Mouse (Mus musculus) naive thymus-derived CD4-positive, alpha-beta T cell, adult 2 months (primary cell): ENCODE measurements around the gene Ckmt1.
"Not testable (repeated sequence)": the region's sequence is repeated elsewhere in the genome, so short reads cannot be mapped to it uniquely, and the experiment has no call there.

Experiments
- DNase-seq: peaks from one replicate; pipeline ENCODE4 v3.0.0-alpha.2; 2011; ENCODE audit warnings: low read depth

Ckmt1 gene

DNA sequence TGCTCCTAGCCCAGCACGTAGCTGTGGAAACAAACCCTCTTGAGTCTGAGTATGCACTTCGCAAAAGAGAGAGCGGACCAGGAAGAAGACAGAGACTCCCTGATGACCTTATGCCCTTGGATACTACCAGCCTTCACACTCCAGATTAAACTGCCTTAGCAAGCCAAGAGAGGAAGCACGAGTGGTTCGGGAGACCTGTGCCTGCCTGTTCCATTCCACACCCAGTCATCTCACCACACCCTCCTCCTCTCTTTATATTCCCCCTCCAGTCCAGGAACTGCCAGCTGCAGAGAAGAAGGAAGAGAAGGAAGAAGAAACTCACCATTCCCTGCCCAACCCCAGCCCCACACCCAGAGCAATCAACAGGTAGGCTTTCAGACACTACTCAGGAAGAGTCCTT, at the start of gene Ckmt1:
Ckmt1 (plus strand) TSS at position 221 of the 400 bp plus-strand sequence.
- no peak for DNase-seq

DNA sequence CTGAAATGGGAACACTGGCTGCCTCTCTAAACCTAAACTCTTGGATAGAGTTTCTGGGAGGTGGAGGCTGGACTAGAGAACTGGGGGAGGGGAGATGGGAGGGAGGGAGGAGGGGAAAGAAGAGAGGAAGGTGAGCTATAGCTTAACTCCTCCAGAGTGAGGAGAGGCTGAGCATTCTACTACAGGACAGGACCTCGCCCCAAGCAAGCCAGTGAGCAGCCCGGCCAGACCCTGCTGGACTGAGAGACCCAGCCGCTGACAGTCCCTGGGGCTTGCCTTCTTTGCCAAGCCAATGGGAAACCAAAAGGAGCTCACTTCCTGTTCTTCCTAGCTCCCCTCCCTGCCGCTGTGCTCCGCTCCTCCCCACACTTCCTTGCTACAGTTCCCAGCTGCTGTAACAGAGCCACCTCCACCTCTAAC, 48.5 kb upstream of the Ckmt1 start:
- DNase-seq: no peak

DNA sequence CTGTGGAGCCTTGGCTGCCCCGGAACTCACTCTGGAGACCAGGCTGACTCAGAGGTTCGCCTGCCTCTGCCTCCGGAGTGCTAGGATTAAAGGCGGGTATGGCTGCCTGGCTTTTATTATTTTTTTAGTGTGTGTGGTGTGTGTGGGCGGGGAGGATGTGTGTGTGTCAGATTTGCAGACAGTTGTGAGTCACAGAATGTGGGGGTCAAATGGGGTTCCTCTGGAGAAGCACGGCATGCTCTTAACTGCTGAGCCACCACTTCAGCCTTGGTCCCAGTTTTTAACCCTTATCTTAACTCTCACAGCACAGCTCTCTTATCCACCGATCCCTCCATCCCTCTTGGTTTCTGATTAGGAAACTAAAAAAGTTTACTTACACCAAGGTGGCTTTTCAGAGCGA, 41.2 kb upstream of the Ckmt1 start:
- no peak for DNase-seq

DNA sequence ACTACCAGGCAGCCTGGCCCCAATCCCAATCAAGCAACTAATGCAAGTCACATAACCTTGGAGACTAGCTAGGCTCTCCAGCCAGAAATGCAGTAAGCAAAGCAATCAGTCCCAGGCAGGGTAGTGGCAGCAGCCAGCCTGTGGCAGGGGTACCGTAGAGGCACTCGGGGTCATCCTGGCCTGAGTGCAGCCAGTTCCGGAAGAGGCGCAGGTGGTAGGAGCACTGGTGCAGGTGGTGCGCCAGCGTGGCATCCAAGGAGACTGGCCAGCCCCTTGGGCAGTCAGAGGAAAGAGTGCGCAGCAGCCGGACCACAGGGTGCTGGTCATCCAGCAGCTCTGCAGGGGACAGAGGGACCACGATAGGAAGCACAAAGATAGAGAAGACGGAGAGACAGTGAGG, 34.5 kb upstream of the Ckmt1 start:
- DNase-seq: no peak

DNA sequence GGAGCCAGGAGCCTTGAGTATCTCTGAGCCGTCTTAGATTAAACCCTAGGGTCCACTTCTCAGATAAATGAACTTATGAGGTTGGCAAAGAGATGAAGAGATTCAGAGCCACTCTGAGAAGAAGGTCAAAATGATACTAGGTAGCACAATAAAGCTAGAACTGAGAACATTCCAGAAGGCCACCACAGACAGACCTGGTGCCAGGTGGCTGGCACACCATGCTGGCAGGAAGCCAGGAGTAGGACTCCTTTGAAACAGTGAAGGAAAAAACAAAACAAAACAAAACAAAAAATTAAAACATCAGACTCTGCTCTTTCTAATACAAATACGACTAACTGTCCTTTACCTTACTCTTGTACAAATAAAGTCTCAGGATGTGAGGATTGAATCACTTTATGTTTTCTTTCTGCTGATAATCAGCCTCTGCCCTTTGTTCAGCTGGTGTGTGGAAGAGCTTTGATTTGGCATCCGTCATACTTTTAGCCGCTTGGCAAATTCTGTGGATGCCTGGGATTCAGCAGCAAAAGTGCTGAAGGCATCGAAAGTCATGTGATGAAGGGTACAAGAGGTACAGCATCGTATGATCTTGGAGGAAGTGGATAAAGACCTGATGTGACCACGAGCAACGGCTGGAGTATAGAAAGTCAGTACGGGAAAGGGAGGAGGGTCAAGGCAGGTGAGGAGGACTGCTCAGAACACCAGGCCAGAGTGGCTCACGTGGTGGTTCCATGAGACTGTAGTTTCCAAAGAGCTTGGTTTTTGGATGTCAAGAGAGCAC, 33.6 kb upstream of the Ckmt1 start:
- no peak for DNase-seq

DNA sequence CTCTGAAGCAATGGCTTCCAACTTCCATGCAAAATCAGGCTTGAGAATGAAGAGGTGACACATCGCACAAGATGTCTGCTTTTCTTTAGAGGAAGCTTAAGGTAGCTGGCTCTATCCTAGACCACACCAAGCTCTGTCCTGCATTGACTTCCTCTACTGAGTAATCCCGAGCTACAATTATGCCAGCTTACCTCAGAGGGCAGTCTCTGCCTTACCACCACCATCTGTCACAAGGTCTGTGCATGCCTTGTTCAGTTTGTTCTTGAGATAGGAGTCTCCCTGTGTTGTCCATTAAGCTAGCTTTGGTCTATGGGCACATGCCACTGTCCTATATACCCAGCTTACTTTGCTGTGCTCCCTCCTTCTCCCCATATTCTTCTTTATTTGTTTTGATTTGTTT, 28.0 kb upstream of the Ckmt1 start:
- no peak for DNase-seq

DNA sequence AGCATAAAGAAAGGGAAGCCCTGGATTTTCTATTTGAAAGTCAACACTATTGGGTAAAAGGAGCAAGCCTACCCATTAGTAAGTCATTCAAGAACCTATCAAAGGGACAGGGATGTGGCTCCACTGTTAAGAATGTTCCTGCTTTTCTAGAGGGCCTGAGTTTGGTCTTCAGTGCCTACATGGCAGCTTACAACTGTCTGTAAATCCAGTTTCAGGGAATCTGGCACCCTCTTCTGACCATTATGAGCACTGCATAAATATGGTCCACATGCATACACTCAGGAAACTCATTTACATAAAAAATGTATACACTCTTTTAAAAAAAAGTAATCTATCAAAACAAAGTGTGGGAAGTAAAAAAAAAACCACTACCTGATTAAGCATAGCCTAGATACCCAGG, 18.5 kb upstream of the Ckmt1 start:
- peak; percentile 18 for DNase-seq

DNA sequence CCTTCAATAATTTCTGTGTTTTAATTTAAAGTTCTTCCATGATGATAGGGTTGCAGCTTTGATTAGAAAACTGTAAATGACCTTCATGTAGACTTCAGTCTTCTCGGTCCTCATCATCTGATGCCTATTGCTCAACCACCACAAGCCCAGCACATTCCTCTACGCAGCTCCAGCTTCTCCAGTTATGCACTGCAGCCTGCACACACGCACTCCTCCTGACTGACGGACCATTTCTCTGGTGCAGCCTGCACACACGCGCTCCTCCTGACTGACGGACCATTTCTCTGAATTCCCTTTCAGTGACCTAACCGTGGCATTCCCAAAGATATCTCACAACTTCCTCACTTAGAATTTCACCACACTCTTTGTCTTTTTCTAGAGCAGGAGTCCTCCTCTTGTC, 4.4 kb upstream of the Ckmt1 start:
- DNase-seq: no peak

DNA sequence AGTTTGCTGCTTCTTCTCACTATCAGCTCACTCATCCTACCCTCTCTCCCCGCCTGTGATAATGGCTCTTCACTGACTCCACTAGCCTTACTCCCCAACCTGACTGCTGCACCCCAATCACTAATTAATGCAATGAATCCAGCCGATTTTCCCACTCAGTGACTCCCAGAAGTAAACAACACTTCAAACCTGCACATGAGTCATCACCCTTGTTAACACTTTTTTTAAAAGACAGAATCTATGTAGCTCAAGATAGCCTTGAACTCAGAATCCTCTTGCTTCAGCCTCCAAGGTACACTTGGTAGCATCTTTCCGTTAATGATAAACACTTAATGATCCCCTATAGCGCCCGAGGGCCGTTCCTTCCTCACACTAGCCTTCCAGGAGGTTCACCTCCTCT, 3.1 kb upstream of the Ckmt1 start:
- DNase-seq: peak; percentile 36

DNA sequence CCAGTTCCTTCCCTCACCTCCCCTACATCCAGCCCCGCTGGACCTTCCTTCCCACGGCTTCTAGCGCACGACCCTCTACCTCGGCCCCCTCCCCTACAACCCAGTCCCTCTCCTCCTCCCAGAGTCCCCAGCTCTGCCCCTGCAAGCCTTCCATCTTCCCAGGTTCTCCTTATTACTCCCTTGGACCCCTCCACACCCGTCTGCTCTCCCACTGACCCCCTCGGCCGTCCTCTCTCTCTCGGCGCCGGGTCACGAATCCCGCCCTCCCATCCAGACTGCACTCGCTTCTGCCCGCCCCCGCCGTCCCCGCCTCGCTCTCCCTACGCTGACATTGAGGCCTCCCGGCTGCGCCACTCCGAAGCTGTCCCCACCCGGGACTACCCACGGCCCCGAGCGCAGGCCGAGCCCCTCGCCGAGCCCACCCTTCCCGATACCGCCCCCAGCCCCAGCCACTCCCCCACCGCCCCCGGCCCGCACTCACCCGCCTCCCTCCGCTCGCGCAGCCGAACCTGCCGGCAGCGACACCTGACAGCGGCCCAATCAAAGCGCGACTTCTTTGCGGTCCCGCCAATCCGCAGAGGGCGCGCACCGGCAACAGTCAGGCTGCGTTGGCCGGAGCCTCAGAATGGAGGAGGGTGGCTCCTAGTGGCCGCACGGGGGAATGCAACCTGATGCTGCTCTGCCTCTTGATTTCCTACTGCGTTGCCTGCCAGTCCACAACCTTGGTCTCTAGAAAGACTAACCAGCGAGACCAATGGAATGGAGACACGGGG, 2.5 kb upstream of the Ckmt1 start, which contains the start of gene Ppip5k1:
Ppip5k1 (minus strand) TSS at position 577 of the 773 bp plus-strand sequence.
- DNase-seq: peak; percentile 97

DNA sequence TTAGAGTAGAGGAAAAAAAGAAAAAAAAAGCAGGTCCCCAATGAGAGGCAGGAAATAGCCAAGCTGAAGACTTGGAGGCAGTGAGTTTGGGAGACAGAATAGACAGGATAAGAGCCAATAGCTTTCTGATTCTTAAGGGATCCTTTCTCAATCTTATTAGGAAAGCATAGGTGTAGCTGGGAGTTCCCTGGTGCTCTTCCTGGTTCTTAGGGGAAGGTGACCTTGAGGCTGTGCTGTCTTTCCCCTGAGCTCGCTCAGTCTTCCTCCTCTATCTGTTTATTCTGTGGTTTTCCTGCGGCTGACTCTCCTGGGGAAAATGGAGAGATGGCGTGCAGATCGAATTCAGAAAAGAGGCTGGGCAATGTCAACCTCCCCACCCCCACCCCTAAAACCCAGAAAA, 447 bp downstream of the Ckmt1 start:
- no peak for DNase-seq

DNA sequence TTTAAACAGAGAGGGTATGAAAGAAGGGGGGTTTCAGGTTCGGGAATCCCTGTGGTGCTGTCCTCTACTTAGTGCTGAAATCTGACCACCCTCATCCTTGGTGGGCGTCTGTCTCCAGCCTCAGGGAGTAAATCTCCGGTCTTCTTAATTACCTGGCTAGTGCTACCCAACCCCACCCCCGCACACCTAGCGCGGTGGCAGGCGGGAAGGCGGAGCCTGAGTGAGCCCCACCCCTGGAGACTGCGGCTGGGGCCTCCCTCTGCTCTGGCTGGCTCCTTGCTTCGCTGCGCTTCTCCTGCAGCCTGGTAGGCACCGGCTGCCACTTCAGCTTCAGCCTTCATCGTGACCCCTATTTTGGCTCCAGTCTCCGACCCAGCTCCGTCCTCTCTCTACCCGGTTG, 867 bp downstream of the Ckmt1 start:
- peak; percentile 62 for DNase-seq

DNA sequence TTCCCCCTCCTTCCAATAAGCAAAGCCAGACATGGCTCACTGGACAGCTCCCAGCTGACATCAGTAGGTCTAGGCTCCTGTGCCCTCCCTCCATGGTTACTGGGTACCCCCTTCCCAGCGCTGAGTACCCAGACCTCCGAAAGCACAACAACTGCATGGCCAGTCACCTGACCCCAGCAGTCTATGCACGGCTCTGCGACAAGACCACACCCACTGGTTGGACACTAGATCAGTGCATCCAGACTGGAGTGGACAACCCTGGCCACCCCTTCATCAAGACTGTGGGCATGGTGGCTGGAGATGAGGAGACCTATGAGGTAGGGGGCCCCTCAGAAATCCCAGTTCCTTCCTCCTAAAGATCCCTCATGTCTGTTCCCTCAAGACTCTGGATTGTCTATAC, 1.9 kb downstream of the Ckmt1 start:
- DNase-seq: no peak

DNA sequence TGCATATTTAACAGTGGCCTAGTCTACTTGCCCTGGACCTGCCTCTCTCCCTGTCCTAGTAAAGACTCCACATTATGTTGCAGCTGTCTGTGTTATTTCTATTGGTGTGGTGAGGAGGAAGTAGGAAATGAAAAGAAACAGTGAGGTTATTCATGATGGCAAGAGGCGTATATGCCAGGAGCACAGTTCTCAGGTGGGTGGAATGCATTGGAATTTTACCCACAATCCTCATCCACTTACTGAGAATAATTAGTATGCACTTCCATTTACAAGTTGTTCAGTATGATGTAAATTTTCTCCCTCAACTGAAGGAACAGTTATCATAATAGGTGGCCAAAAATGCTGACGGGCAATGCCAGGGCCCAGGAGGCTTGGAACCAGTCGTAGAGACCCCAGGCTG, 6.1 kb downstream of the Ckmt1 start:
- no peak for DNase-seq

DNA sequence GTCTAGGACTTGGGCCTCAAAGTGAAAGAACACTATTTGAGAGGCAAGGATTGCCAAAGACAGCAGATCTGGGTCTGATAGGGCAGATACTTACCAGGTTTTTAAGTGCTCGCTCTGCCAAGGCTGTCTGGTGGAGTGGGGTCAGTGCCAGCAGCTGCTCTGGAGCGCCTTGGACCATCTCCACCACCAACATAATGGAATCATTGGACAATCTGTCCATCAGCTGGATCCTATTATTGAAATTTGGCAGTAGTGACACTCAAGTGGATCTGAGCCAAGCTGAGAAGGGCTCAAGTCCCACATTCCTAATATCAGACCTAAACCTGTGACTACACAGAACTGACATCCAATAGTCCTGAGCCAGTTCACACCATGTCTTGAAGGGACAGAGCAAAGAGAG, 11.3 kb downstream of the Ckmt1 start:
- no peak for DNase-seq

DNA sequence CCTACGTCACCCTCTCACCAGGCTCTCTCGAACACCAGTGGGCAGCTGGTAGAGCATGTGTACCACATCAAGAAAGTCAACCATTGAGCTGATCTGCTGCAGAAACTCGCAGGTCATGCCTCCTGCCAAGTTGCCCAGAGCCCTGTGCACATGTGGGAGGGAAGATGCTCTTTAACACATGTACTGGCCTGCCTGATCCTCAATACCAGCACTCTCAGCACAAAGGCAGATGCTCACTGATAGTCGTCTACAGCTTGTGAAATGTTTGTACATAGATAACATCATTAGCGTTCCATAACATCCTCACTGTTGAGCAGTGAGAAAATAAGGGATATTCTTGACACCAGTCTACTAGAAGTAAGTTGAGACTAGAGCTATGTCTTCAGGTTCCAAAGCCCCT, 13.4 kb downstream of the Ckmt1 start:
- DNase-seq: no peak

DNA sequence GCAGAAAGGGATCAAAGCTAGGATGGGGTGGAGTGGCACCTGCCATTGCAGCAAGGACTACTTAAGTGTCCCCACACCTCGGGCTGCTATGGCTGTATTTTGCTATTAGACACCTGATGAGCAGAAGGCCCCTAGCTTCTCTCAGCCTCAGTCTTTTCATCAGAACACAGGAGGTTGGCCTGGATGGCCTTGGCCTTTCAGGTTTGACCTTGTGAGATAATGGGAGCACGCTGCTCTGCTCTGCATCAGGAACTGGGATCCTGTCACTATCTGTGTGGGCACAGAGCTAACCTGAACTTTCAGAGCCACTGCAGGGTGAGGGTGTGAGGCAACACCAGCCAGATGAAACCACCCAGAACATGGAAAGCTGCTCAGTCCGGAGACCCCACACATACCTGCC, 14.8 kb downstream of the Ckmt1 start:
- DNase-seq: no peak

DNA sequence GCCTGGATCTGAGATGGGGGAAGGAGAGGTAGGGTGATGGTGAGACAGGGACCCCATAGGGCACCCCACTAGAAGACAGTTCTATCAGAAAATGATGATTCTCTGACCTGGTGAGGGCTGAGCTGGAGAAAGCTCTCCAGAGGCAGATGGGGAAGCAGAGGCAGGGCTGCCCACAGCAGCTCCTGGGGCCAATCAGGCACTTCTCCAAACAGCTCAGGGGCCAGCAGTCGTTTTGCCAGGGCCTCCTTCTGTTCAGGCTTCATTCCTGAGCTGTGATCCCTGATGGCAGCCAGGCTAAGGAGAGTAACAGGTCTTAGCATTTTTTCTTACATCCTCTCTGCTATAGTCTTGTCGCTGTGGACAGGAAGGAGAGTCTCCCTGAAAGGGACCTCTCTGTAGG, 17.3 kb downstream of the Ckmt1 start:
- DNase-seq: no peak

DNA sequence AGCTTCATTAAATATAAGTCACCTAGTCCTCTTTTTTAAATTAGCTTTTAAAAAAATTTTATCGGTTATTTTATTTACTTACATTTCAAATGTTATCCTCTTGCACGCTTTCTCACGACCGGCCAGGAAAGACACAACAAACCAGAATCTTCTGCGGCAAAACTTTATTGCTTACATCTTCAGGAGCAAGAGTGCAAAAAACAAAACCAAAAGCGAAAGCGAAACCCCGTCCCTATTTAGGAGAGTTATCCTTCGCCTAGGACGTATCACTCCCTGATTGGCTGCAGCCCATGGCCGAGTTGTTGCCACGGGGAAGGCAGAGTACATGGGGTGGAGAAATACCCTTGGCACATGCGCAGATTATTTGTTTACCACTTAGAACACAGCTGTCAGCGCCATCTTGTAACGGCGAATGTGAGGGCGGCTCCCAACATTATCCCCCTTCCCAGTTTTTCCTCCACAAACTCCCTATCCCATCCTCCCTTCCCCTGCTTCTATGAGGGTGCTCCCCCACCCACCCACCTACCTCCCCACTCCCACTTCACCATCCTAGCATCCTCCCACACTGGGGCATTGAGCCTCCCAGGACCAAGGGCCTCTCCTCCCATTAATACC, 29.6 kb downstream of the Ckmt1 start, which contains the start of gene Strc:
Strc (minus strand) TSS at position 208 of the 615 bp plus-strand sequence.
- not testable (repeated sequence) for DNase-seq

DNA sequence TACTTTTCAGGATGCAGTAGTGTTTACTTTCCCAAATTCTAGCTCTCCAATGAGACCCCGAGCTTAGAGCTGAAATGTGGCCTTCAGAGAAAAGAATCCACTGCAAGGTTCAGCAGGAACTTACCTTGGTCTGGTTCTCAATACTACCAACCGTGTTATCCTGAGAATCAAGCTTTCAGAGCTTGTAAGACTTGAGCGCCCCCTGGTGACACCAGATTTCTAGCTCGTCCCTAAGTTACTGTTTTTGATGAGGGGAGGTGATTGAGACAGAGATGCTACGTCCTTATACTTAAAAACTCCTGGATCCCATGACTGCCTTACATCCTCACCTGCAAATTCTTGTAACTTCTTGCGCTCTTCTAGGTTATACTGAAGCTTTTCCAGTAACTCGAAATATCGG, 39.1 kb downstream of the Ckmt1 start:
- peak; percentile 87 for DNase-seq

DNA sequence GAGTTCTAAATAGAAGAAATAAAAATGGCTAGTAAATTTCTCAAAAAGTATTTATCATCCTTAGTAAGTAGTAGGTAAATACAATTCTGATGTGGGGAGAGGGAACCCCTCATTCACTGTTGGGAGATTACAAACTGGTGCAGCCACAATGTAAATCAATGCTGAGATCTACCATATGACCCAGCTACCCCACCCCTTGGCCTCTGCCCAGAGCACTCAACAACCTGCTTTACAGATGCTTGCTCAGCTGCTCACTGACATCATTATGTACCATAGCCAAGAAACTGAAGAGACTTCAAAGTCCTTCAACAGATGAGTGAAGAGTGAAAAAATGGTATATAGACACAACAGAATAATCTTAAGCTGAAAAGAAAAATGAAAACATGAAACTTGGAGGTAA, 45.8 kb downstream of the Ckmt1 start:
- DNase-seq: no peak

DNA sequence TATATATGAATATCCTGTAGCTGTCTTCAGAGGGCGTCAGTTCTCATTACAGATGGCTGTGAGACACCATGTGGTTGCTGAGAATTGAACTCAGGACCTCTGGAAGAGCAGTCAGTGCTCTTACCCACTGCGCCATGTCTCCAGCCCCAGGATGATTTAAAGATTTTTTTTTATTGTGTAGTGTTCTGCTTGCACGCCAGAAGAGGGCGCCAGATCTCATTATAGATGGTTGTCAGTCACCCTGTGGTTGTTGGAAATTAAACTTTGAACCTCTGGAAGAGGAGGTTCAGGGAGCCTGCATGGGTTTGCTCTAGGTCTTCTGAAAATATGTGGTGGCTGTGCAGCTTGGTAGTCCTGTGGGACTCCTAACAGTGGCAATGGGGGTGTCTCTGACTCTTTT, 50.6 kb downstream of the Ckmt1 start:
- DNase-seq: peak; percentile 87

DNA sequence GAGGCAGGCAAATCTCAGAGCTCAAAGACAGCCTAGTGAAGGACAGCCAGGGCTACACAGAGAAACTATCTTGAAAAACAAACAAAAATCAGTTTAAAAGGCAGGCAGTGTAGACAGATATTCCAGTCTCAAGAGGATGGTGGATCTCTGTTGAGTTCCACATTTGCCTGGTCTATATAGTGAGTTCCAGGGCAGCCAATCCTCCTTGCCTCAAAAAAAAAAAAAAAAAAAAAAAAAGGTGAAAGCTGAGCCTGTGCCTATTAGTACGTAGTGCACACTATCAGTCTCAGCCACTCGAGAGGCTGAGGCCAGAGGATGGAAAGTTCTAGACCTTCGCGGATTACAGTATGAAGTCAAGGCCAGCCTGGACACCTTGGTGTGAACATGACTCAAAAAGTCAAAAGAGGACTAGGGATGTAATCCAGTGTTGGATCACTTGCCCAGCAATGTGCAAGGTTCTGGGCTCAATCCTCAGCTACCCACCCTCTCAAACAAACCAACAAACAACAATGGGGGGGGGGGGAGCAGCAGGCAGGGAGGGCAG, 55.4 kb downstream of the Ckmt1 start:
- DNase-seq: no peak
